Mouse (Mus musculus) gastrocnemius, adult 8-10 months (tissue): ENCODE data around the gene Gm48551. TPM values are rescaled to one million over a fixed set of nuclear protein-coding genes. Genes with fewer than 3 reads are reported as not detected.

Experiments
- DNase-seq, 2 experiments: peaks; one replicate each; pipeline ENCODE4 v3.0.0; 2022; ENCODE audit warnings: low spot score in 2 of 2
- total RNA-seq, 4 experiments: library from RNA; stranded (reverse); gene quantifications; 2 replicates each; pipeline ENCODE4 v1.2.4; 2022

The Gm48551 gene
- total RNA-seq, 4 experiments from 2014 or later, result 0.59 to 1.8 (median 1.1) TPM

DNA sequence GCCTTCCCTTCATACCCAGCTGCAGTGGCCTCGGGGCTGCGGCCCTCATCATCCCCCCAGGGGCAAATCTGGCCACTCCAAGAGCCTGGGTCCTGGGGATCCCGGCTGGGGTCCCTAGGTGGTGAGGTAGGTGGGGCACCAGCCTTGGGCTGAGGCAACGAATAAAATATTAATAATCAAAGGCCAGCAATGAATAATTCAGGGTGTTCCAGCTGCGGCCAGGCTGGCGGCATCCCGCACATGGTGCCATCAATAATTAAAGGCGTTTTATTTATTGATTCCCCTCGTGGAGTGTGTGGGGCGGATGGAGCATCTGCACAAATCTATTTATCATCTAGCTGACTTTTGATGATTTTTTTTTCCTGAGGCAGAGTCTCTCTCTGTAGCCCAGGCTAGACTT, 19.2 kb downstream of the Gm48551 start:
- DNase-seq, result no peak

DNA sequence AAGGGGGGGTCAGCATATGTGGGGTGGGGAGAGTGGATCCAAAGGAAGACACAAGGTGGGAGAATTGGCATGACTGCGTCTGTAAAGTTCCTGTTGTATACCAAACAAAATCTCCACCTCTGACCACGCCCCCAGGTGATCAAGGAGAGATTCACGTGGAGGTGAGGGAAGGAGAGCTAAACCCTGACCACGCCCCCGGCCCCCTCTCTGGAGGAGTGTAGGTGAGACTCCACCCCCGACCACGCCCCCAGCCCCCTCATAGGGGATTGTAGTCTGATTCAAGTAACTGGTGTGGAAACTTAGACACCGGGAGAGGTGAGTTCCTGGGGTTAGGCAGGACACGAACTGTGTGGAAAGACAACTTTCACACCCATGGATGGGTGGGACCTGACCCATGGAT, 19.8 kb downstream of the Gm48551 start:
- no peak for DNase-seq

DNA sequence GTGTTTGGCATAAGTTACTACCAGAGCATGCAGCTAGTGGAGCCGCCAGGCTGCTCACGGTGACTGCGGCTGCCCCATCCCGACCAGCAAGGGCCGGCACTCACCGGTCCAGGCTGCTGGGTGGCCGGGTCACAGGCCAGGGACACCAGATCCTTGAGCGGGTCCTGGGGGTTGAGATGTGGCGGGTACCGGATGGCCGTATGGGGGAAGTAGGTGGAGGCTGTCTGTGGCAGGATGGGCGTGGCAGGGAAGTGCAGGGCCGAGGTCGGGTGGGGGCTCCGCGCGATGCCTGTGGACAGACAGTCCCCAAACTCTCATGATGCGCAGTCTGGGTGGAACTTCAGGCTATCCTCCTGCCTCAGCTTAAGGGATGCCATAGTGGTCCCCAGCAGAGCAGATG, 20.5 kb downstream of the Gm48551 start:
- no peak for DNase-seq

DNA sequence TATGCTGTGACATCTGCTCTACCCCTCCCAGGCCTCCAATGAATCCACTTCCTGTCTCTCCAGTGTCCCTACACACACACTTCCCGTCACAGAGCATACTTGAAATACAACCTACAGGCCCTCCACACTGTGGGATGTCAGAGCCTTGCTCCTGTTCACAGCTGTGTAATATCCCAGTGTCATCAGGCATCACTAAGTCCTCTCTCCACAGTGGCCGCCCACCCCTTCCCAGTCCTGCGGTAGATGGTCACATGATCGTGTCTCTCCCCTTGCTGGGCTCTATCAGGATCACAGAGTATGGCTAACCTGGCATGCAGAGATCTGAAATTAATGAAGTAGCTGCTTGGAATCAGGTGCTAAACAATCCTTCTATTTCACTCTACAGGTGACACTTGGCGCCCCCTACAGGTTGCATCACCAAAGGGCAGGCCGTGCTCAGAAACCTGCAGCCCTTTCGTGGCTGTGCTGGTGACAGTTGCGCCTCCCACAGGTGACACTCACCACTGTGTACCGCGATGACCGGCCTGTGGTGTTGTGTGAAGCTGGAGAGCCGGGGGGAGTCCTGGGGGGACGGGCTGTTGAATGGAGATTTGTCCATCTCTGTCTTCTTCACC, 21.4 kb downstream of the Gm48551 start:
- no peak for DNase-seq

DNA sequence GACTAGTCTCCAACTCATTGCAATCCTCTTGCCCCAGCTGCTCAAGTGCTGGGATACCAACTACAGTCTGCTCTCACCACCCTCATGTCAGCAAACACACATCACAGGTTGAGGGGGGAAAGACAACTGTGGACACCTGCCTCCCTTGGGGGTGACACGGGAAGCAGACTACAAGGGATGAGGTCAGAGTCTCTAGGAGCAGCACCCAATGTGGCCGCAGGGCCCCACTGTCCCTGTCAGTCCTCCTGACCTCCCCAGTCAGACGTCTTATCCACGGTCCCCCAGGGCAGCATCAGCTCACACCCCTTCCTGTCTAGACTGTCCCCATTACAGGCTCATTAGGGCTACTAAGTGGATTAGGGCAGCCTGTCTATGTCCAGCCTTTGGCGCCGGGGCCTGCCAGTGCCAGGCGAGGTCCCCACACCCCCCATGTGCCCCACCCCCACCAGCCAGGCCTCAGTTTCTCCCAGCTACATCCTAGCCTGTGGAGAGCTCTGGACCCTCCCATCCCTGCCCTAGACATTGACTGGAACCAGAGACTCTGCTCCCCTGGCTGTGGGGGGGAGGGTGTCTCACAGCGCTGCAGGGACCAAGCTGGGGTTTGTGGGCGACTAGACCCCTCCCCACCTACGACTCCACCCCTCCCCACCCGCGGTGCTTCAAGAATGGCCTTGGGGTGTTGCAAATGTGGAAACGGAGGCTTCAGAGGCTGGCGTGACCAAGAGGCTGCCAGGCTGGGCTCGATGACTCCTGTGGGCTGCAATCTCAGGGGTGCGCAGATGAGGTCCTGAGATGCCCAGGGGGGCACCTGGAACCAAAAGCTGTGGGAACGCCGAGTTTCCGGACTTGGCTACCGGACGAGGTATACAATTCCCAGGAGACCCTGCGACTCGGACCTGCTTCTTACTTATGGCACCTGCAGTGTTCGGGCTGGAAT, 22.5 kb downstream of the Gm48551 start:
- no peak for DNase-seq

DNA sequence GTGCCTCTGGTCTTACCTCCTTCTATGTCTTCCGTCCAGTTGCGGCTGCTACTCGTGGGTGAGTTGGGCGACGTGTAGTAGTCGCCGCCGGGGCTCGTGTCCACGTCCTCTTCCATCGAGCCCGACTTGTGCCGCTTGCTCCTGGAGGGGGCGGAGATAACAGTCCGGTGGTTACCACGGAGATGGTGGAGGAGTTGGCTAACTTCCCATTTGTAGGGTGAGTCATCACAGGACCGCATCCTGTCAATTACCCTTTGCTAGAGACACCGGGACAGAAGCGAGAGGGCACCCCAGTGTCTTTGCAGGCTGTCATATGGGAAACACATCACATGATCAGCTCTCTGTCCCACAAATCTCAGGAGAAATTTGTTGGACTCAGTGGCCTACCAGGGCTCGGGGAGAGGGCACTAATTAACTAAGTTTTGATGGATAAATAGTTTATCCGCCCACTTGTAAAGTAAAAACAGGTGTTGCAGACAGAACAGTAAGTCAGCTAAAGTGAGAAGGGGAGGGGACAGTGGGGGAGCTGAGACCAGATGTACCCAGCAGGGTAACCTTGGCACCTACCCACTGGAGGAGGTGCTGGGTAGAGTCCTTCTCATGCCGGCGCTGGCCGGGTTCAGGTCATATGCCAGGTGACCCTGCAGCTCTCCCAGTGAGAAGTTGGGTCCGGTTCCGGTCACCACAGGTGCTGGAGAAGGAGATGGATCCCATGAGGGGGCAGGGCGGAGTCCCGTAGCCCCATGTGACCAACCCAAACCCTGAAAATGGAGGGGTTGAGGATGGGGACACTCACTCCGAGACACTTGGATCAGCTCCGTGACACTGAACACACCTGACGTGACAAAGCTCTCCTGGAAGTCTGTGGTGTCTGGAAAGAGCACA, 23.5 kb downstream of the Gm48551 start:
- peak in 1 of 2 experiments; percentile 71 for DNase-seq

DNA sequence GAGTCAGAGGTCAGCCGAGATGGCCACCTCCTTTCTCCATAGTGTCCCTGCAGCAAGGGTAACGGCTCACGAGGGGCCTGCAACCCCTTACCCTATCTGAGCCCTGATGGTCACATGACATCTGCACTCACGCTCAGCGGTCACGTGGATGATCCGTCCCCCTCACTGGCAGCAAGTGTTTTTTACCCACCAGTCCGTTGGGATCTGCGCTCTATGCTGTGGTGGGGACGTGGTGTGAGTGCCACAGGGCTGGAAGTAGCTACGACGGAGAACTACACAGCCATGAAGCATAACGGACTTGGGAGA, 24.1 kb downstream of the Gm48551 start:
- no peak for DNase-seq

DNA sequence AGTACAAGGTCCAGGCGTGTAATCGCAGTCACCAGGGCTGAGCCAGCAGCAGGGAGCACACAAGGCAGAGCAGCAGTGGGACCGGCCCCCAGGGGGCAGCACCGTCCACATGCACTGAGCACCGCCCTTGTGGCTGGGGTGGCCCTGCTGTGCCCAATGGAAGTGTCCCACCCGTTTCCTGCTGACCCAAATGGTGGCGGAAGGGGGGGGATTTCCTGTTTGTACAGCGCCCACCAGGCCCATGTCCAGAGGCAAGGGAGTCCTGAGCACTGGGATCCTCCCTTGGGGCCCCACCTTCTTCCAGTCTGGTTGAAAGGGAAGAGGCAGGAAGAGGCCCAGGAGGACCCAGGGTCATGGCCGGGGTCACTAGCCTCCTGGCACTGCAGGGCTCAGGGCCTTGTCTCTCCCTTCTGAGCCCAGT, 24.6 kb downstream of the Gm48551 start:
- peak; percentile 85 to 90 for DNase-seq

DNA sequence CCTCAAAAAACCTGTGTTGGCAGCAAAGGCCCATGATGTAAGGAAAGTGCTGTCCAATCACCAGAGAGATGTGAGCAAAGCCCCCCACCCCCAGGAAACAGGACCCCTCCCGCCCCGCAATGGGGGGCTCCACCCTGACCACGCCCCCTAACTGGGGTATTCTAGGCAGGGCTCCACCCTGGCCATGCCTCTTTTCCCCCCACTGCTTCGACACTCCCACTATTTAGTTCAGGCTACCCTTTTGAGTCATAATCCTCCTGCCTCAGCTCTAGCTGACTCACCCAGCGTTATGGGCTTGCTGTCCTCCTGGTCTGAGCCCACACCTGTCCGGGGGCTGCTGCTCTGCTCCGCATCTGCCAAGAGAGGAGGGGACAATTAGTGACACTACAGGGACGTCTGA, 25.1 kb downstream of the Gm48551 start:
- DNase-seq, result no peak

DNA sequence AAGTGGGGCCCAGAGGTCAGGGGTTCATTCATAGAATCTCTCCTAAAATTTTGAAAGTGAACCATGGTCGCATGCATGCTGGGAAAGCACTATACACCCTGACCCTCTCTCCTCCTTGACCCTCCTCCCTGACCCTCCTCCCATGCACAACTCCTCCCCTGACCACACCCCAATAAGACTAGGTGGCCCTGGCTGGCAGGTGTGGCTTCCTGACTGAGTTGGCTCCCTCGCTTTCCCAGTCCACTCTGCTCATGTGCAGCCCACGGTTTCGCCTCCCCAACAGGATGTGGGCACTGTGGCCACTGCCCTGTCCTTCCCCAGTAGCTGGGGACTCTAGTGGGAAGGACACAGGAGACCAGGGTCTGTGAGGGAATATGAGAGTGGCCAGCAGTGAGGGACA, 26.1 kb downstream of the Gm48551 start:
- no peak for DNase-seq

DNA sequence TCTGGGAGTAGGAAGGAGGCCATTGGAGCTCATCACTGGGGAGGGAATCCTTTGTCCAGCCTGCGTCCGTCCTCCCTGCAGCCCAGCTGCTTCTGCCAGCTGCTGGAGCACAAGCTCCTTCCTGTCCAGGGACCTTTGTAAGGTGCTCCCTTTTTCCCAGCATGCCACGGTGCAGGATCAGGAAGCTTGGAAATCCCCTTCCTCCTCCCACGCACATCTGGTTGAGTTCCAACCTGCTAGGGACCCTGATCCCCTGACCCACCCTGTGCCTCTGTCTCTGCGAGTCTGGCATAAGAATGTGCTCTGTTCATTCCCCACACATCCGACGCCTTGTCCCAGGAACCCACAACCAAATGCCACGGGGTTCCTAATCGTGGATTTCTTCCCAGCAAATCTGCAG, 26.7 kb downstream of the Gm48551 start:
- DNase-seq, result no peak

DNA sequence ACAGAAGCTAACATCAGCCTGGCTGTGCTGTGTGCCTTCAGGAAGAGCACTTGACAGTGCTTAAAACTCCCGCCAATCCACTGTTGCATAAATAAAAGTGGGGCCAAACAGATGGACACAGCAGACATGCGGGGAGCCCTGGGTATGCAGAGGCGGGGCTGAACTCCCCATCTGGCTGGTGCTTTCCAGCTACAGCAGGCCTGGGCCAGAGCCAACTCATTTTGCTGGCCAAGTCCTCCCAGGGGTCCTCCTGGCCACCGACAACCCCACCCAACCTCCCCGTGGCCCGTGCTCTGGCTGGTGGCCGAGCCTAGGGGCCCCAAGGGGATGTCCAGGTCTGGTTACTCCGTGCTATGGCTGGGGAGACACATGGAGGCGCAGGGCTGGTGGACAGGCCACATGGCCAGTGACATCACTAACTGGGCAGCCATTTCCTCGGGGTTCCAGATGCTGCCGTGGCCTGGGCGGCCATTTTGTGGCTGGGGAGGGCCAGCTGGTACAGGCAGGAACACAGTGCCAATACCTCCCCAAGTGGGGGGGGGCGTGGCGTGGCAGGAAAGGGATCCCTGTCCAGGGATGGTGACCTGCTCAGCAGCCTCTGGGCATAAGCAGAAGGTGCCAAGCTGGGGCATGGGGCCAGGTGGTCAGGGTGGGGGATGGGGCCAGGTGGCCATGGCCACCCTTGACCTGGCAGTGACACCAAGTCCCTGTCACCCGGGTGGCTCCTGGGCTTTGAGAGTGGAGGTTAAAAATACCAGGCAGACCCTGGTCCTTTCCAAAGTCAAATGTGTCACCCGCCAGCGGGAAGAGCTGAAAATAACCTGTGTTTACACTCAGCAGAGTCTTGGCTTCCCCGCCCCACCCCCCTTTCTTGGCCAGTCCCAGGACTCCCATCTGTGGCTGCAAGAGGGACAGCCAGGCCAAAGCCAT, 27.5 kb downstream of the Gm48551 start:
- DNase-seq, result peak; percentile 94 to 96

DNA sequence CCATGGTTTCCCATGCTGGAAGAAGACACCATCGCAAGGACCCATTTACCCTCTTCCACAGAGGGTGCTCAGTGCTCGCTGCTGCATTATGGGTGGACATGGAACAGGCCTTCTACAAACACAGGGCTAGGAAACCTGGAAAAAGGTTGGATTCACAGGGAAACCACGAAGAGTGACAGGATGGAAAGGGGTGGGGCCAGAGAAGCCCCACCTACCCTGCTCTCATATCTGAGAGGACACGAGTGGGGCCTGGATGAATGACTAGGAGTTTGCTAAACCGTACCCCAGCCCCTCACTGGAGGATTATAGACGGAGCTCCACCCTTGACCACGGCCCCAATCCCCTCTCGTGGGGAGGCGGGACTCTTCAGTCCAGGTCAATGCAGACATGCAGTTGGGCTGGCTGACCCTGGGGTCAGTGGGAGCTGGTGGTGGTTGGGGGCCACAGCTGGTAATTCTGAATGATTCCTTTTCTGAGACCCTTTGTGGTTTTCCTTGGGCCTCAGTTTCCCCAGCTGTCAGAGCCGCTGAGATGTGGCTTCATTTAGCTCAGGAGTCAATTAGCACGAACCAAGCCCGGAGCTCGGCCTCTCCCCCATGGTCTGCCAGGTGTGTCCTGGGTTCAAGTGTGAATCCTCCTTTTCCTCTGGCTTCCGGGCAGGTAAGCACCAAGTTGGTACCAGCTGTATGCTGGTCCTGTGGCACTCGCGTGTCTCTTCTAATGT, 28.5 kb downstream of the Gm48551 start:
- DNase-seq, result no peak

DNA sequence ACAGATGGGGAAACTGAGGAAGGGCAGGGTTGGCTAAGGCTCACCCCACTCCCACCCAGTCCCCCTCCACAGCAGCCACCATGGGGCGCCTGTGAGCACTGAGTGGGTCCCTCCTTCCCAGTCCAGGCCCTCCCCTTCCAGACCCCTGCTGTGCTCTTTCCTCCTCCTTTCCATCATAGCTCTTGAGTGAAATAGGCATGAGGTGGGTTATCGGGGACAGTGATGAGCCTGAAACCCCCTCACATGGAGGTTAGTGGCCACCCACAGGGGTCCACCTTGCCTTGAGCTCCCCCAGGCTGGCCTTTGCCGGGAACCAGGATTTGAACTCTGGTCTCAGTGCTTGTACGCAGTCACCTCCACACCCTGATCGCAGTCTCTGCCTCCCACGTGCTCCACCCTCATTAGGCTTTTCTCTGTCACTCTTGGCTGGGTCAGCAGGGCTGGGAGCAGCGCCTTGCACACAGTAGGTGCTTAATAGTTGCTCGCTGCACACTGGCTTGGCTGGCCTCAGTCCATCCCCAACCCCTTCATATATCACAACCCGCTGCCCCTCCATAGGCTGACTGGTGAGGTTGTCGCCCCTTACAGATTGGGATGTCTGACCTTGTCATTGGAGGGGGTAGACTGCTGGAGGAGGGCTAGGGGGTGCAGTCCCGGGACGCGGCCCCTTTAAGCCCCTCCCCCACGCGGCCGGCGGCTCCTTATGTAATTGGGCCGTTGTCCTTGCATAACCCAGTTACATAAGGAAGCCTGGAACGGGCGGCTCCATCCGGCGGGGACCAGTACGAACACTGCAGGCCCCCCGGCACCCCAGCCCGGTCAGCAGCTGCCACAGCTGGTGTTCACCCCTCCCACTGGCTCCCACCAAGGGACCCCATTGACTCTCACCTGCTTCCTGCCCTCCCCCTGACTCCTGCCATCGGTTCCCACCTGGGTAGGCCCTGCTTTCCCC, 29.3 kb downstream of the Gm48551 start:
- DNase-seq, result peak; percentile 89 to 95

DNA sequence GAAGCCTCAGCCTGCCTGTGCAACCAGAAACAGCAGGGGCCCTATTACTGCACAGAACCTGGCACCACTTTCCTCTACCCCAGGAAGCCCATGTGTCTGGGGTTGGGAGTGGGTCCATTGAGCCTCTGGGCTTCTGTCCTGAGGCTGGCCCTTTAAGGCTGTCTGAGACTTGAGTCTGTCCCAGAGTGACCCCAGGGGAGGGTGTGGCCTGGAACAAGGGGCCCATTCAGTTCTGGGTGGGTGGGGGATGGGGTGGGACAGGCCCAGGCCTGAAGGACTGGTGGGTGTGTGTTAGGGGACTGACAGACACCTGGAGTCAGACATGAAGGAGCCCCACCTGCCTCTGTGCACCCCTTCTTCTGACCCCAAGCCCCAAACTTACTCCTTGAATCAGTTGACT, 30.4 kb downstream of the Gm48551 start:
- DNase-seq, result peak in 1 of 2 experiments; percentile 58

DNA sequence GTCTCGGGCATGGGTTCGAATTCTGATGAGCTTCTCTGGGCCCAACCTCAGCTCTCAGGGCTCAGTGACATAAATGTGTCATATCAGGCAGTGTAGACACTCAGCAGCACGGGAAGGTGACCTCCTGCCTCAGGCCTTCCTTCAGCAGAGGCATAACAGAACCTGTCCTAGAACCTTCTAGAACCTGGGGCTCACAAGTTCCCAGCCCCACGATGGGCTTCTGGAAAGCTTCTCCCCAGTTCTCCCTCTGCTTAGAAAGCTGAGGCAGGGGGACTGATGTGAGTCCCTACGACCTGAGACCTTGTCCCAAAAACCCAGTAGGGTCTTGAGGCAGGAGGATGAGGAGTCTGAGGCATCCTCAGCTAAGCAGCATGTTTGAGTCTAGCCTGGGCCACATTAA, 30.9 kb downstream of the Gm48551 start:
- peak in 1 of 2 experiments; percentile 14 for DNase-seq

DNA sequence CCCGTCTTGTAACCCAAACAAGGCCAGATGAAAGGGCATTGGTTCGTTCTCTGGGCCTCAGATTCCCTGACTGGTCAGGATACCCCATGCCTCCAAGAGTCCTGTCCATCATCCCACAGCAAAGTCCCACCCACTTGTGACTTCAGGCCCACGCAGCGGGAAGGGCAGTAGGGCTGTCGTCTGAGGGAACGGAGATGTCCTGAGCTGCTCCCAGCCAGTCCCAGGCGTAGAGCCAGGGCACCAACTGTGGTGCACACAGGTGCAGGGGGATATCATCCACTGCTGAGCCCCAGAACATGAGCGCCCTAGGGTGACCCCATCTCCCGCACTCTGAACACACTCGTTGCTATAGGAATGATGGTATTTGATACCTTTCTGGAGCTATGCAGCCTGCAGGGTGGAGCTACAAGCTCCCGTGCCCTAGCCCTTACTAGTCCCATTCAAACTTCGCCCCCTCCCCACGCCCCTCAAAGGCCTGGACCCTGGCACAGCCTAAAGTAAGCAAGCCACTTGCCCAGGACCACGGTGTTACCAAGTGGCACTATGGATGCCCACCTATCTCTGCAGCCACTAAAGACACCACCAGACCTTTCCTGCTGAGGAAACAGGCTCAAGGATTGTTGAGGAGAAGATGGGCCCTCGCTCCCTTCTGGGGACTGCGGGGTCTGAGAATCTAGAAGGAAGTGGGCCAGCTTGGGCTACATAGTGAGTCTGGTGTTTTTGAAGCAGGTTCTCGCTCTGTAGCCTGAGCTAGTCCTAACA, 31.5 kb downstream of the Gm48551 start:
- DNase-seq, result peak; percentile 71 to 87

DNA sequence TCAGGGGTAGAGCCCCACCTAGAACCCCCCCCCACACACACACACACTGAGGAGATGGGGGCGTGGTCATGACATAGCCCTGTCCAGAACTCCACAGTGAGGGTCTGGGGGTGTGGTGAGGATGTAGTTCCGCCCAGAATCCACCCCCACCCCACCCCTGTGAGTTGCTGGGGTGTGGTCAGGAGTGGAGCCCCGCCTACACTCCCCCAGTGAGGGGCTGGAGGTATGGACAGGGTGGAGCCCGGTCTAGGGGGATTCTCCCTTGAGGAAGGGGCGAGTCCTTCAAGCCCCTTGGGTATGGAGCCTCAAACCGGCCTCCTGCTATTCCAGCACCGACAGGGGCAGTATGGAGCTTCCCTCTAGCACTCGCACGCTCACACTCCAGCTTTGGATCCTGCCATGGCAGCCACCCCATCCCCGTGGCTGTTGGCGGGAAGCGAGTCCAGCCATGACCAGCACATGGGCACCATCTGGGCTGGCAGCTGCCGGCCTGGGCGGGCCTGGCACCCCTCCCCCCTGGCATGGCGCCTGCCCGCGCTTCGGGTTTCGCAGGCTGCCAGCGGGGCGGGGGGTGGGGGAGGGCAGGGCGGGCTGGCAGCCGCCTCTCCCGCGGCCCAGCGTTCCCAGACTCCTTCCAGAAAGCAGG, 32.4 kb downstream of the Gm48551 start:
- DNase-seq, result peak; percentile 91 to 95
